Mouse (Mus musculus): ENCODE measurements around the gene Aym1.

The Aym1 gene

GRCm38 (mm10) chr5:113402702-113403101 is 45.6 kb downstream of the Aym1 start:
- DNase-seq (ENCODE audit: low read depth), result no peak

GRCm38 (mm10) chr5:113407346-113407745 is 50.3 kb downstream of the Aym1 start:
- no peak for DNase-seq (ENCODE audit: low read depth)
